Mouse (Mus musculus): ENCODE data around the gene Kcnb1.

Gene Kcnb1

GRCm38 (mm10) chr2:167190076-167190399 is at the start of gene Kcnb1:
Gene Kcnb1, minus strand, starts transcription at chr2:167190155.
- DNase-seq (ENCODE audit: low read depth): no peak

GRCm38 (mm10) chr2:167239262-167239661 is 49.3 kb upstream of the Kcnb1 start:
- DNase-seq (ENCODE audit: low read depth): no peak

- no peak for DNase-seq (ENCODE audit: low read depth)
These were observed 47.3 kb upstream of the Kcnb1 start for GRCm38 (mm10) chr2:167237224-167237623.

GRCm38 (mm10) chr2:167236174-167236573 is 46.2 kb upstream of the Kcnb1 start:
- no peak for DNase-seq (ENCODE audit: low read depth)

GRCm38 (mm10) chr2:167235338-167236018 is 45.5 kb upstream of the Kcnb1 start:
- no peak for DNase-seq (ENCODE audit: low read depth)

GRCm38 (mm10) chr2:167233771-167234170 is 43.8 kb upstream of the Kcnb1 start:
- DNase-seq (ENCODE audit: low read depth): no peak

- no peak for DNase-seq (ENCODE audit: low read depth)
These were observed 43.0 kb upstream of the Kcnb1 start for GRCm38 (mm10) chr2:167233009-167233335.

- no peak for DNase-seq (ENCODE audit: low read depth)
These were observed 42.4 kb upstream of the Kcnb1 start for GRCm38 (mm10) chr2:167232132-167233008.

GRCm38 (mm10) chr2:167230554-167230953 is 40.6 kb upstream of the Kcnb1 start:
- DNase-seq (ENCODE audit: low read depth): no peak

- DNase-seq (ENCODE audit: low read depth): no peak
These were observed 35.0 kb upstream of the Kcnb1 start for GRCm38 (mm10) chr2:167224937-167225336.

- no peak for DNase-seq (ENCODE audit: low read depth)
These were observed 34.2 kb upstream of the Kcnb1 start for GRCm38 (mm10) chr2:167224194-167224593.

- peak; percentile 73 for DNase-seq (ENCODE audit: low read depth)
These were observed 32.2 kb upstream of the Kcnb1 start for GRCm38 (mm10) chr2:167222152-167222551.

- no peak for DNase-seq (ENCODE audit: low read depth)
These were observed 31.3 kb upstream of the Kcnb1 start for GRCm38 (mm10) chr2:167221159-167221845.

GRCm38 (mm10) chr2:167220736-167221135 is 30.8 kb upstream of the Kcnb1 start:
- DNase-seq (ENCODE audit: low read depth): no peak

GRCm38 (mm10) chr2:167219154-167219775 is 29.3 kb upstream of the Kcnb1 start:
- peak; percentile 69 for DNase-seq (ENCODE audit: low read depth)

GRCm38 (mm10) chr2:167213666-167214065 is 23.7 kb upstream of the Kcnb1 start:
- no peak for DNase-seq (ENCODE audit: low read depth)

- no peak for DNase-seq (ENCODE audit: low read depth)
These were observed 23.1 kb upstream of the Kcnb1 start for GRCm38 (mm10) chr2:167213076-167213475.

- DNase-seq (ENCODE audit: low read depth): no peak
These were observed 22.6 kb upstream of the Kcnb1 start for GRCm38 (mm10) chr2:167212551-167212950.

- no peak for DNase-seq (ENCODE audit: low read depth)
These were observed 22.1 kb upstream of the Kcnb1 start for GRCm38 (mm10) chr2:167212089-167212488.

GRCm38 (mm10) chr2:167209900-167210299 is 19.9 kb upstream of the Kcnb1 start:
- no peak for DNase-seq (ENCODE audit: low read depth)

- no peak for DNase-seq (ENCODE audit: low read depth)
These were observed 19.0 kb upstream of the Kcnb1 start for GRCm38 (mm10) chr2:167208984-167209383.

GRCm38 (mm10) chr2:167205918-167206629 is 16.1 kb upstream of the Kcnb1 start:
- DNase-seq (ENCODE audit: low read depth): no peak
